Mouse (Mus musculus): Measurements from ENCODE around the gene Epyc.

- no peak for TF ChIP-seq USF1 (IDR thresholded peaks at IDR 0.05; ENCODE audit: low read depth)
- no peak for TF ChIP-seq CEBPB (IDR thresholded peaks at IDR 0.05; ENCODE audit: insufficient read depth, poor library complexity, severe bottlenecking)
- no peak for TF ChIP-seq MAX (IDR thresholded peaks at IDR 0.05; ENCODE audit: low read depth)
- TF ChIP-seq E2F4 (IDR thresholded peaks at IDR 0.05; ENCODE audit: insufficient read depth): no peak
- no peak for TF ChIP-seq POLR2A (IDR thresholded peaks at IDR 0.05; ENCODE audit: insufficient read length, low read depth)
- TF ChIP-seq POLR2AphosphoS2 (IDR thresholded peaks at IDR 0.05; ENCODE audit: insufficient read length, low read depth): no peak
- TF ChIP-seq TCF12 (IDR thresholded peaks at IDR 0.05; ENCODE audit: insufficient read depth, poor library complexity, severe bottlenecking): no peak
These were observed 26.3 kb downstream of the Epyc start for GRCm38 (mm10) chr10:97670202-97670601.
